Mouse (Mus musculus): ENCODE measurements around the gene Pbx1. TPM values are rescaled to one million over a fixed set of nuclear protein-coding genes. Genes with fewer than 3 reads are reported as not detected.
A peak's percentile ranks its signal among the peaks of the same experiment; 100 is the strongest.

Pbx1 gene
- polyA plus RNA-seq, 1 experiment from 2014 or later: 59.2 TPM

DNA sequence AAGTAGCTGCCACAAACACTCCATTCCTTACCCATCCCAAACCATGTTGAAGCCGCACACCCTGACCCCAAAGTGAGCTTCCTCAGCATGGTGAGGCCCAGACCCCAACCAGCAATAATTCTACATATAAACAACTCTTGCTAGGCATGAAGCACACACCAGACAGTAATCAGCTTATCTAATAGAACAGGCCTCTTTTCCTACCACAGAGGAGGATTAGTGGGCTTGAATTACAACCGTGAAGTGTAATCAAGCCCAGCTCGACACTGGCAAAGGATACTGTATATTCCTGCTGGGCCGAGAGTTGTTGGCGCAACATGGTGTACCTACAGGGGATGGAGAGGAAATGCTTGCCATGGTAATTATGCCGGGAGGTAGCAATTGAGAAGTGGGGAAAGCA is 205.9 kb downstream of the Pbx1 start:
- ATAC-seq (ENCODE audit: low FRiP score): no peak
- Histone ChIP-seq H3K4me2 (replicated peaks; ENCODE audit: low read depth, low read length) (no peak overlapping the region), H3K36me3 (ENCODE audit: control insufficient read depth, insufficient read depth, low read length) (no peaks in the 10 kb centered on the region), H3K9ac (ENCODE audit: low read depth, low read length) (no peak overlapping the region), H3K4me1 (replicated peaks; ENCODE audit: control insufficient read depth, insufficient read depth, low read length) (no peaks in the 10 kb centered on the region; the same call in 1 of the 2 replicates), H3K27me3 (ENCODE audit: control insufficient read depth, insufficient read depth, low read length) (no peaks in the 10 kb centered on the region), H3K27ac (ENCODE audit: low read depth, low read length) (no peak overlapping the region), H3K4me3 (ENCODE audit: low read depth, low read length) (no peak overlapping the region), H3K9me3 (ENCODE audit: control insufficient read depth, low read length) (no peaks in the 10 kb centered on the region)
- WGBS: 80% methylated on average over 6 of the region's 6 CpGs
- DNase-seq (ENCODE audit: low spot score): no peak

DNA sequence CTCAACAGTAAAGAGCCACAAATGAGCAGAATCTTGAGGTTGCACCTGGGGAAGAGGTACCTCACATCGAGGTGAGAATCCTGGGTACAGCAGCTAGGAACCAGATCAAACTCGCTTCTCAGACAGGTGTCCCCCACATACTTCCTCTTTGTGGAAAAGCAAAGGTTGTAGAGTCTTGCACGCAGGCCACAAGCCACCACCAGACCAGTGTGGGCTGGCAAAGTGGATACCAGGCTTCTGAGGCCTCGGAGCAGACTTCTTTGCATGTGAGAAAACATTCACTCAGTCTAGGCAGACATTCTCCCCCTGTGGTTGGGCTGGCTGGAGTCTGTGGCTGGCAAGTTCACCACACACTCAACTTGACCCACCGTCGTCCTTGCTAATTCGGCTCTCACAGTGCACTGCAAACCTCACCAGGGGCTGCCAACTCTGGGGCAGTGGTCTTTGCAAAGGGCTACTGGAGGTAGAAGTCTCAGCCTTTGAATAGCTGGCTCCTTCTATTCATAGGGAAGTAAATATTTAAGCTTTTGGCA is 206.4 kb downstream of the Pbx1 start:
- Histone ChIP-seq H3K4me3 (ENCODE audit: low read depth, low read length) (no peak overlapping the region), H3K27ac (ENCODE audit: low read depth, low read length) (no peak overlapping the region), H3K4me1 (replicated peaks; ENCODE audit: control insufficient read depth, insufficient read depth, low read length) (no peaks in the 10 kb centered on the region), H3K9me3 (ENCODE audit: control insufficient read depth, low read length) (no peaks in the 10 kb centered on the region), H3K36me3 (ENCODE audit: control insufficient read depth, insufficient read depth, low read length) (no peaks in the 10 kb centered on the region), H3K9ac (ENCODE audit: low read depth, low read length) (no peak overlapping the region), H3K4me2 (replicated peaks; ENCODE audit: low read depth, low read length) (no peak overlapping the region), H3K27me3 (ENCODE audit: control insufficient read depth, insufficient read depth, low read length) (no peaks in the 10 kb centered on the region)
- ATAC-seq (ENCODE audit: low FRiP score): no peak
- WGBS: 92% methylated on average over 7 of the region's 7 CpGs
- DNase-seq (ENCODE audit: low spot score): no peak

DNA sequence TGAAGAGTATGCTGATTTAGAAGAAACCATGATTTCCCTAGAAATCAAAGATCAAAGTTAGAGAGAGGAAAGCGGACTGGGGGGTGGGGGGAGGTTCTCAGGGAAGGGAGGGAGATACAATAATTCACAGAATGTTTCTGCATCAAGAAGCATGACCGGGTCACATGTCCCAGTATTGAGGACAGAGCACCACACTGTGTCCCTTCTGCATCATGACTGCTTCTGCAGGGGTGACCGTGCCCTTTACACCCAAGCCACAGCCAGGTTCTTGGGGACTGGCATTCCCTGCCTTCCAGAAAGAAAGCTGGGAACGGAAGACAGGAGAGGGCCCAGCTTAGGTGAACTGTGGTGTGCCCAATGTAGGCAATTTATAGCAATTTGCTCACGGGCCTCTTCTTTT is 207.9 kb downstream of the Pbx1 start:
- Histone ChIP-seq H3K4me2 (replicated peaks; ENCODE audit: low read depth, low read length) (no peak overlapping the region), H3K4me1 (replicated peaks; ENCODE audit: control insufficient read depth, insufficient read depth, low read length) (no peaks in the 10 kb centered on the region; the same call in 1 of the 2 replicates), H3K27ac (ENCODE audit: low read depth, low read length) (no peak overlapping the region), H3K27me3 (ENCODE audit: control insufficient read depth, insufficient read depth, low read length) (no peaks in the 10 kb centered on the region), H3K9me3 (ENCODE audit: control insufficient read depth, low read length) (no peaks in the 10 kb centered on the region), H3K9ac (ENCODE audit: low read depth, low read length) (no peak overlapping the region), H3K4me3 (ENCODE audit: low read depth, low read length) (no peak overlapping the region), H3K36me3 (ENCODE audit: control insufficient read depth, insufficient read depth, low read length) (no peaks in the 10 kb centered on the region)
- ATAC-seq (ENCODE audit: low FRiP score) (no peak), DNase-seq (ENCODE audit: low spot score) (no peak)
- 85% methylated on average over 5 of the region's 5 CpGs for WGBS

DNA sequence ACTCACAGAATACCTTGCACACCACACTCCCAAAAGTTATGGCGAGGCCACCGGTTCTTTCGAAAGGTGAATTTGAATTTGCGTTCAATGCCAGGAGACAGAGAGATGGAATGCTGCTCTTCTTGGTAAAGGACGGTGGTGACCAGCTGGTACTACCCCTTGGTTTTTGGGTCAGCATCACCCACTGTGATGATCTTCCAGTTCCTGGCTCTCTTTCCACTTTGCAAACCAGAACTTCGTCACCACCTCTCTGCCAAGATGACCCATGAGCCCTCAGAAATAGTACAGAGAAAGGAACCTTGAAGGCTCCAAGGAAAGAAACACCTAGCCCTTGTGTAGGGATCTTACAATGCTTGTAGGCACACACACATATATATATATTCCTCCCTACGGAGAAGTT is 209.3 kb downstream of the Pbx1 start:
- H3K27me3 ChIP-seq (ENCODE audit: control insufficient read depth, insufficient read depth, low read length): no peaks in the 10 kb centered on the region
- no peak overlapping the region for H3K9ac ChIP-seq (ENCODE audit: low read depth, low read length)
- H3K36me3 ChIP-seq (ENCODE audit: control insufficient read depth, insufficient read depth, low read length): no peaks in the 10 kb centered on the region
- ATAC-seq (ENCODE audit: low FRiP score) (no peak), DNase-seq (ENCODE audit: low spot score) (no peak)
- H3K4me3 ChIP-seq (ENCODE audit: low read depth, low read length): no peak overlapping the region
- no peak overlapping the region for H3K27ac ChIP-seq (ENCODE audit: low read depth, low read length)
- H3K9me3 ChIP-seq (ENCODE audit: control insufficient read depth, low read length): no peaks in the 10 kb centered on the region
- WGBS: 89% methylated on average over 7 of the region's 7 CpGs
- H3K4me1 ChIP-seq (replicated peaks; ENCODE audit: control insufficient read depth, insufficient read depth, low read length): no peaks in the 10 kb centered on the region; the same call in 1 of the 2 replicates
- no peak overlapping the region for H3K4me2 ChIP-seq (replicated peaks; ENCODE audit: low read depth, low read length)

DNA sequence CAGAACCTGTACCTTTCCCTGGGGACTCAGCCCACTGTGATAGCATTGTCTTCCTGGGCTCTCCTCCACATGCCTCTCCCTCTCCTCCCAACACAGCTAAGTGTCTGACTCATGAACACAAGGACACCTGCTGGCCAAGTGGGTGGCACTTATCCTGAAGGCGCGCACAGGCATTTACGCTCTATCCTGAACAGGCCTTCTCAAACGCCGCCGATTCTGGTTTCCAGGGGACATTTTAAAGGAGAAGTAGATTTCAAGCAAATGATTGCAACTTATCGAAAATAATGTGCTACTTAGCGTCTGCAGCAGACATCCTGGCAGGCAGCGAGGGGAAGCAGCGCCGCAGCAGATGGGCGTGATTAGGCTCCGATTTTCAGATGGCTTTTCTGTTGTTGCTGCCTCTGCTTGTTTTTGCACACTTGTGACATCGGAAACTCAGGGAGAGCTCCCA is 211.0 kb downstream of the Pbx1 start:
- Histone ChIP-seq H3K4me3 (ENCODE audit: low read depth, low read length) (no peak overlapping the region), H3K36me3 (ENCODE audit: control insufficient read depth, insufficient read depth, low read length) (no peaks in the 10 kb centered on the region), H3K4me2 (replicated peaks; ENCODE audit: low read depth, low read length) (no peak overlapping the region), H3K9ac (ENCODE audit: low read depth, low read length) (no peak overlapping the region), H3K27me3 (ENCODE audit: control insufficient read depth, insufficient read depth, low read length) (no peaks in the 10 kb centered on the region), H3K27ac (ENCODE audit: low read depth, low read length) (0 out of 2 replicates have a peak overlapping the region, but pooled peaks have one; percentile 7), H3K4me1 (replicated peaks; ENCODE audit: control insufficient read depth, insufficient read depth, low read length) (no peaks in the 10 kb centered on the region; the same call in 1 of the 2 replicates), H3K9me3 (ENCODE audit: control insufficient read depth, low read length) (no peaks in the 10 kb centered on the region)
- DNase-seq (ENCODE audit: low spot score) (no peak), ATAC-seq (ENCODE audit: low FRiP score) (no peak)
- WGBS: 56% methylated on average over 14 of the region's 14 CpGs

DNA sequence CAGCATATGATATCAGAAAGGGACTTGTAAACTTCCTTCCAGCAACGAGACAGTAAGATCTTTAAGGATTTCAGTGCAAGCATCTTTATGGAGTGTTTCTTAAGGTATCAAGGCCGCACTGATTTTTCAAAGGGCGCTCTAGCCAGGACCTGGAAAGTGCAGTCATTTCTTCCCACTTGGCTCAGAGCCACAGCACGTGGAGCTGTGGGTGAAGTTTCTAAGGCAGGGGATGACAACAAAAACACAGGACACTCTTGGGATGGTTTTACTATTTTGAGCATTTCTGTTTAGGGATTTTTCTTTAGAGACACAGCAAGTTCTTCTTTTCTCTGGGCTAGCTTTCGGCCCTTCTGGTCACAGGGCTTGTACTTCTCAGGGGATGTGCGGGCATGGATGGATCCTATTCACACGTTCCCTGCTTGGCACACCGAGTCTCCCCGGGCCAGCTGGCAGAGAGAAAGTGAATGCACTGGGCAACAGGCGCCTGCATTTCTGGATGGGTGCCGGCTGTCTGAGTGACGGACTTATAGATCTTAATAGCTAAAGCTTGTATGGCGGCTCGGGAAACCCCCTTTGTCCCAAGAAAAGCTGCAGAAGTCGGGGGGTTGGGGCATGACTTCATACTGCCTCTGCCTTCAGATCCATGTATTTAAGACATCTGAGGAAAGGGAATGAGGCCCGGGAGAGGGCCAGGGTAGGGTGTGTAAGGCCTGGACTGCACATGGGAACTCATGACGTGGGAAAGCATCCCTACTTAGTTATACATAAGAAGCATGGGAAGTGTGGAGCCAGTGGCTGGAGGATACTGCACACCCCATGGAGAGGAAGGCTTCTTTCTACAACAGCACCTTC is 215.9 kb downstream of the Pbx1 start:
- ATAC-seq (ENCODE audit: low FRiP score) (no peak), DNase-seq (ENCODE audit: low spot score) (no peak)
- Histone ChIP-seq H3K36me3 (ENCODE audit: control insufficient read depth, insufficient read depth, low read length) (no peaks in the 10 kb centered on the region), H3K27me3 (ENCODE audit: control insufficient read depth, insufficient read depth, low read length) (no peaks in the 10 kb centered on the region), H3K9ac (ENCODE audit: low read depth, low read length) (no peak overlapping the region), H3K4me2 (replicated peaks; ENCODE audit: low read depth, low read length) (no peak overlapping the region), H3K4me1 (replicated peaks; ENCODE audit: control insufficient read depth, insufficient read depth, low read length) (peaks cover 2% of the 10 kb centered on the region; the same call in 1 of the 2 replicates), H3K27ac (ENCODE audit: low read depth, low read length) (no peak overlapping the region), H3K9me3 (ENCODE audit: control insufficient read depth, low read length) (no peaks in the 10 kb centered on the region), H3K4me3 (ENCODE audit: low read depth, low read length) (no peak overlapping the region)
- WGBS: 83% methylated on average over 17 of the region's 17 CpGs

DNA sequence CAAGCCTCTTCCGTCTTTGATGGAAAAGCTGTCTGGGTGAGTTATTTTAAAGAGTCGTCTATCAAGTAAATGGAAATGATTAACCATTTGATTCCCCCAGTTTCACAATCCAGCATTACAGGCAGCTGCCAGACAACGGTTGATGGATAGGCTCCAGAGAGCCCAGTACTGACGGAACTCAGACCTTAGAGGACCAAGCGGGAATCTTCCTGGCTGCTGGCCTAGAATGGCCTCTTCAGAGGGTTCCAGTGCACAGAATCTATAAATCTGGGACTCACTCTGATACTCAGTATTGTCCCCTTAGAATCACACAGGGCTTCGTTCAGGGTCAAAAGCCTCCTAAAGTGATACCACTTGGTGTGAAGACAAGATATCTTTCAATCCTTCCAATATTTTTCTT is 216.6 kb downstream of the Pbx1 start:
- Histone ChIP-seq H3K27ac (ENCODE audit: low read depth, low read length) (no peak overlapping the region), H3K27me3 (ENCODE audit: control insufficient read depth, insufficient read depth, low read length) (no peaks in the 10 kb centered on the region), H3K4me3 (ENCODE audit: low read depth, low read length) (no peak overlapping the region), H3K36me3 (ENCODE audit: control insufficient read depth, insufficient read depth, low read length) (no peaks in the 10 kb centered on the region), H3K9me3 (ENCODE audit: control insufficient read depth, low read length) (no peaks in the 10 kb centered on the region), H3K9ac (ENCODE audit: low read depth, low read length) (no peak overlapping the region), H3K4me2 (replicated peaks; ENCODE audit: low read depth, low read length) (no peak overlapping the region), H3K4me1 (replicated peaks; ENCODE audit: control insufficient read depth, insufficient read depth, low read length) (peaks cover 2% of the 10 kb centered on the region; the same call in 1 of the 2 replicates)
- DNase-seq (ENCODE audit: low spot score) (no peak), ATAC-seq (ENCODE audit: low FRiP score) (no peak)
- WGBS: 70% methylated on average over 6 of the region's 6 CpGs

DNA sequence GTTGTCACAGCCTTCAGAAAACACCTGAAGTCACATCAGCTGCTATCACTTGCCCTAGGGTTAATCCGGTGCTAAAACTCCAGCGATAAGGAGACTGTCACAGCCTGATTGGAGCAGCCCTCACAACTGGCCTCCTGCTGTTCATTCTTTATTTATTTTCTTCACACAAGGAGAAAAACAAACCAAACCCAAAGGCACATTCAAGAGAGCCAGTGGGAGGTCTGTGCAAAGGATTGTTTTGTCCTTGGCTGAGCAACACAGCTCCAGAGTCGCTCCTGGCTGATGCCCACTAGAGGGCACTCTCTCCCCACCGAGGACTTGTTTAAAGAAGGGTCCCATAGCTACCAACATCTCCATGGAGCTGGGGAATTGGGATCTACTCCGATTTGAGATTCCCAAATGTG is 218.0 kb downstream of the Pbx1 start:
- no peak overlapping the region for H3K27ac ChIP-seq (ENCODE audit: low read depth, low read length)
- no peaks in the 10 kb centered on the region for H3K9me3 ChIP-seq (ENCODE audit: control insufficient read depth, low read length)
- H3K9ac ChIP-seq (ENCODE audit: low read depth, low read length): no peak overlapping the region

More for the DNA sequence above, 218.0 kb downstream of the Pbx1 start:
- 0 out of 2 replicates have a peak, but pooled peaks cover 2% of the 10 kb centered on the region for H3K4me1 ChIP-seq (replicated peaks; ENCODE audit: control insufficient read depth, insufficient read depth, low read length)
- no peak overlapping the region for H3K4me3 ChIP-seq (ENCODE audit: low read depth, low read length)
- H3K27me3 ChIP-seq (ENCODE audit: control insufficient read depth, insufficient read depth, low read length): no peaks in the 10 kb centered on the region
- peaks cover 3% of the 10 kb centered on the region; the same call in 1 of the 2 replicates for H3K36me3 ChIP-seq (ENCODE audit: control insufficient read depth, insufficient read depth, low read length)
- peak; percentile 91 for DNase-seq (ENCODE audit: low spot score)
- no peak overlapping the region for H3K4me2 ChIP-seq (replicated peaks; ENCODE audit: low read depth, low read length)
- peak; percentile 90 for ATAC-seq (ENCODE audit: low FRiP score)
- 1% methylated on average over 5 of the region's 5 CpGs for WGBS

Measured in hindbrain, embryonic 11.5 days (tissue).